Mouse (Mus musculus) common myeloid progenitor, adult 5-6 weeks (primary cell): ENCODE data around the gene Tmem30c. TPM values are rescaled to one million over a fixed set of nuclear protein-coding genes. Genes with fewer than 3 reads are reported as not detected.

Source experiments
- ATAC-seq: replicated peaks from 2 replicates; pipeline ENCODE4 v1.8.0; 2016; ENCODE audit warnings: low read depth, mild to moderate bottlenecking, moderate TSS enrichment, inconsistent platforms; ENCODE audit not compliant: poor library complexity, severe bottlenecking
- total RNA-seq: library from RNA; stranded (forward); fragments of 200-1000, 187-1606 nt; gene quantifications from 2 replicates; pipeline ENCODE4 v1.2.3, GENCODE M21; 2017

Tmem30c gene
- total RNA-seq: 0.44 TPM in 1 of 2 replicates, not detected in the other

GRCm38 (mm10) chr16:57292765-57293164 is at the start of gene Tmem30c:
Gene Tmem30c, minus strand, starts transcription at chr16:57292865.
- no peak for ATAC-seq

- ATAC-seq: no peak
Observed at GRCm38 (mm10) chr16:57340613-57340898, 47.9 kb upstream of the Tmem30c start.

GRCm38 (mm10) chr16:57339765-57340612 is 47.3 kb upstream of the Tmem30c start:
- no peak for ATAC-seq

- peak; percentile 96 for ATAC-seq
Observed at GRCm38 (mm10) chr16:57336770-57337423, 44.2 kb upstream of the Tmem30c start.

- ATAC-seq: no peak
Observed at GRCm38 (mm10) chr16:57332301-57332700, 39.6 kb upstream of the Tmem30c start.

- no peak for ATAC-seq
Observed at GRCm38 (mm10) chr16:57330111-57330510, 37.4 kb upstream of the Tmem30c start.

- no peak for ATAC-seq
Observed at GRCm38 (mm10) chr16:57329028-57329427, 36.4 kb upstream of the Tmem30c start.

- no peak for ATAC-seq
Observed at GRCm38 (mm10) chr16:57326996-57327395, 34.3 kb upstream of the Tmem30c start.

- no peak for ATAC-seq
Observed at GRCm38 (mm10) chr16:57319284-57320124, 26.8 kb upstream of the Tmem30c start.

- ATAC-seq: no peak
Observed at GRCm38 (mm10) chr16:57318637-57319125, 26.0 kb upstream of the Tmem30c start.

GRCm38 (mm10) chr16:57317882-57318636 is 25.4 kb upstream of the Tmem30c start:
- ATAC-seq: no peak

GRCm38 (mm10) chr16:57317127-57317526 is 24.5 kb upstream of the Tmem30c start:
- peak; percentile 89 for ATAC-seq

- ATAC-seq: no peak
Observed at GRCm38 (mm10) chr16:57315026-57315425, 22.4 kb upstream of the Tmem30c start.

GRCm38 (mm10) chr16:57314236-57314635 is 21.6 kb upstream of the Tmem30c start:
- ATAC-seq: no peak

GRCm38 (mm10) chr16:57313487-57313886 is 20.8 kb upstream of the Tmem30c start:
- ATAC-seq: no peak

- ATAC-seq: no peak
Observed at GRCm38 (mm10) chr16:57312130-57312529, 19.5 kb upstream of the Tmem30c start.

GRCm38 (mm10) chr16:57305463-57305862 is 12.8 kb upstream of the Tmem30c start:
- no peak for ATAC-seq

- no peak for ATAC-seq
Observed at GRCm38 (mm10) chr16:57303716-57304115, 11.1 kb upstream of the Tmem30c start.

- no peak for ATAC-seq
Observed at GRCm38 (mm10) chr16:57302792-57303698, 10.4 kb upstream of the Tmem30c start.
